ENCODE assay signal across 8 mouse cellular contexts in the genomic region with DNA sequence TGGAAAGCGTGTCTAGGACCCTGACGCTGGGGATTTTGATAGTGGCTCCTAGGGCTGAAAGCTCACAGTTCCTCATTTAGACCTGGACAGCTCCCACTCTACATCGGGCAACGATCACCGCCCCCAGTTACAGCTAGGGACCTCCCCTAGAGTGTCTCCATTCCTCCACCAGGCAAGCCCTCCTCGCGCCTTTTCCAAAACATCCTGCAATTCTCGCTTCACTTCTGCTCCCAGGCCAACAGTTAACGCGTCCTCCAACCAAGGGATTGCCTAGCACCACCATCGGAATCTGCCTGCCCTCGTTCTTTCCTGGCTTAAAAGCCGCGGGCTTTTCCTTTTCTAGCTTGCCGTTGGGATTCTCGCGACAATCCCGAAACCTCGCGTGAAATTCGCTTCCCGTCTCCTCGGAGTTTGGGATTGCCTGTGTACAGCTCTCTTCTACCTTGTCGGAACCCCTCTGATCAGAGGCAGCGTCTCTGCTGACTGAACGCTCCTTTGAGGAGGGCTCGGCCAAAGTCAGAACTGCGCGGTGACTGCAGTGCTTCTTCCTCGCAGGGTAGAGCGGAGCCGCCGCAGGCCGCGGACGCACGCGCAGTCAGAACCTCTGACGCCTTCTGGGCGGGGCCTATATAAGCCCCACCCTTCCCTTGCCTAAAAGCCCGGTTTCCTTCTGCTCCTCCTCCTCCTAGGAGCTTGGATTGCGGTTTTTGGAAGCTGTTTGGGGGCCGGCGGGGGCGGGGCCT. TPM values are rescaled to one million over a fixed set of nuclear protein-coding genes. Genes with fewer than 3 reads are reported as not detected.
DNase-seq lines count a peak whose midpoint lies in the region; ATAC-seq and TF ChIP-seq lines count a peak whose summit lies in the region.

Gene Kazald1 (plus strand): TSS at position 662 of the 743 bp plus-strand sequence.

- ATAC-seq in embryonic facial prominence, embryonic 13.5 days (ENCODE audit: insufficient number of reproducible peaks, insufficient read depth, low FRiP score, low TSS enrichment, low read depth), result peak; percentile 84
- ATAC-seq in limb, embryonic 13.5 days (ENCODE audit: low FRiP score, low read depth), result peak; percentile 86
- peak; percentile 90 for ATAC-seq in midbrain, embryonic 15.5 days (replicated peaks)

- peak within 1 kb of the TSS; percentile 94 for H3K4me2 ChIP-seq in embryonic facial prominence, embryonic 13.5 days
- peak within 1 kb of the TSS; percentile 96 for H3K4me2 ChIP-seq in limb, embryonic 13.5 days (replicated peaks)
- H3K4me2 ChIP-seq in midbrain, embryonic 15.5 days, result peak within 1 kb of the TSS; percentile 92

- peak within 1 kb of the TSS; percentile 97 for H3K27ac ChIP-seq in embryonic facial prominence, embryonic 13.5 days
- H3K27ac ChIP-seq in heart, adult 2 months, result peak within 1 kb of the TSS; percentile 100
- peak within 1 kb of the TSS; percentile 93 for H3K27ac ChIP-seq in limb, embryonic 13.5 days
- peak within 1 kb of the TSS; percentile 94 for H3K27ac ChIP-seq in midbrain, embryonic 15.5 days

- under 1% methylated on average over 45 of the region's 45 CpGs for WGBS in embryonic facial prominence, embryonic 13.5 days
- under 1% methylated on average over 45 of the region's 45 CpGs for WGBS in heart, adult 2 months
- under 1% methylated on average over 45 of the region's 45 CpGs for WGBS in limb, embryonic 13.5 days
- WGBS in midbrain, embryonic 15.5 days, result under 1% methylated on average over 45 of the region's 45 CpGs

- peak; percentile 96 for TF ChIP-seq POLR2A in heart, adult 2 months (IDR thresholded peaks at IDR 0.05; ENCODE audit: insufficient read depth, low read depth, low read length)

- TF ChIP-seq CTCF in heart, adult 2 months (IDR thresholded peaks at IDR 0.05), result no peak

- H3K27me3 ChIP-seq in embryonic facial prominence, embryonic 13.5 days, result peaks cover 58% of the 10 kb centered on the region
- peaks cover 1% of the 10 kb centered on the region; the same call in 1 of the 2 replicates for H3K27me3 ChIP-seq in heart, adult 2 months (ENCODE audit: control insufficient read depth, insufficient read depth, low read length)
- H3K27me3 ChIP-seq in limb, embryonic 13.5 days, result peaks cover 58% of the 10 kb centered on the region
- H3K27me3 ChIP-seq in midbrain, embryonic 15.5 days (replicated peaks), result peaks cover 45% of the 10 kb centered on the region

- H3K9me3 ChIP-seq in embryonic facial prominence, embryonic 13.5 days, result no peaks in the 10 kb centered on the region
- no peaks in the 10 kb centered on the region for H3K9me3 ChIP-seq in limb, embryonic 13.5 days
- H3K9me3 ChIP-seq in midbrain, embryonic 15.5 days, result no peaks in the 10 kb centered on the region

- intact Hi-C loops in heart, adult 2 months (cut with DNase I), result loop anchor here (2.0 kb wide), 2 partner anchors 16 to 86 kb away; no protein-coding TSS in a partner anchor

- H3K9ac ChIP-seq in embryonic facial prominence, embryonic 13.5 days, result peak within 1 kb of the TSS; percentile 89
- H3K9ac ChIP-seq in heart, adult 2 months (ENCODE audit: low read depth, low read length), result peak within 1 kb of the TSS; percentile 96
- H3K9ac ChIP-seq in limb, embryonic 13.5 days, result peak within 1 kb of the TSS; percentile 82
- H3K9ac ChIP-seq in midbrain, embryonic 15.5 days, result peak within 1 kb of the TSS; percentile 88

- peaks cover 48% of the 10 kb centered on the region for H3K4me1 ChIP-seq in embryonic facial prominence, embryonic 13.5 days
- peaks cover 7% of the 10 kb centered on the region for H3K4me1 ChIP-seq in heart, adult 2 months (ENCODE audit: control insufficient read depth, insufficient read depth, low read length)
- peaks cover 50% of the 10 kb centered on the region for H3K4me1 ChIP-seq in limb, embryonic 13.5 days
- H3K4me1 ChIP-seq in midbrain, embryonic 15.5 days, result peaks cover 31% of the 10 kb centered on the region

- TF ChIP-seq EP300 in heart, adult 2 months (IDR thresholded peaks at IDR 0.05; ENCODE audit: insufficient read depth, low read depth, low read length), result peak; percentile 50; the same call in 1 of the 2 replicates

- peak within 1 kb of the TSS; percentile 66 for H3K4me3 ChIP-seq in embryonic facial prominence, embryonic 13.5 days
- H3K4me3 ChIP-seq in heart, adult 2 months, result peak within 1 kb of the TSS; percentile 61
- peak within 1 kb of the TSS; percentile 64 for H3K4me3 ChIP-seq in limb, embryonic 13.5 days
- H3K4me3 ChIP-seq in midbrain, embryonic 15.5 days, result peak within 1 kb of the TSS; percentile 73

- H3K36me3 ChIP-seq in embryonic facial prominence, embryonic 13.5 days, result no peaks in the 10 kb centered on the region
- no peaks in the 10 kb centered on the region for H3K36me3 ChIP-seq in heart, adult 2 months (ENCODE audit: control insufficient read depth, insufficient read depth, low read length)
- no peaks in the 10 kb centered on the region for H3K36me3 ChIP-seq in limb, embryonic 13.5 days
- H3K36me3 ChIP-seq in midbrain, embryonic 15.5 days (replicated peaks), result no peaks in the 10 kb centered on the region

- no peaks in the 10 kb centered on the region for H3K79me2 ChIP-seq in heart, adult 2 months (replicated peaks; ENCODE audit: control insufficient read depth, insufficient read depth, low read length)

- peak; percentile 96 for DNase-seq in 416B (ENCODE audit: low read depth)
- peak; percentile 82 to 84 for DNase-seq in adrenal gland, postnatal 4 days (ENCODE audit: low spot score in 2 of 2)
- peak; percentile 96 to 99 for DNase-seq in heart, adult 2 months
- peak; percentile 93 to 95 for DNase-seq in kidney, adult 8-10 months
- peak; percentile 83 to 92 for DNase-seq in spleen, adult 18-20 months

RNA-seq across cellular contexts. Expression of gene Kazald1, which starts in this region (rescaled TPM):
- 1 to 10 TPM; 7.5 TPM for total RNA-seq in adrenal gland, postnatal 4 days (2021)
- polyA plus RNA-seq in embryonic facial prominence, embryonic 13.5 days (2015; fragmentation: Nextera tagmentation; extraction: Ambion mirVana), result 17.7 and 29.4 TPM in 2 replicates
- total RNA-seq in heart, adult 2 months (2021), result 1 to 10 TPM; 3.6 to 3.9 TPM
- polyA plus RNA-seq in heart, adult 2 months (2012; rRNA removed), result 4.2 and 4.6 TPM in 2 replicates
- 18.6 and 20.4 TPM in 2 replicates for polyA plus RNA-seq in limb, embryonic 13.5 days (2015; fragmentation: Nextera tagmentation; extraction: Ambion mirVana)
- polyA plus RNA-seq in midbrain, embryonic 15.5 days (2015; fragmentation: Nextera tagmentation; extraction: Ambion mirVana), result 1.3 TPM in 2 replicates

Comparison
In these comparisons a context has a peak if more than half of its experiments do, and no peak if none do; other contexts are left out.
1. Peak in every context shown above with its lines: DNase-seq, ATAC-seq, H3K4me3 ChIP-seq and H3K27ac ChIP-seq.